Mouse (Mus musculus): ENCODE results near the gene Birc2.

GRCm38 (mm10) chr9:7852346-7853230, 15.7 kb upstream of the Birc2 start:
- TF ChIP-seq CTCF (IDR thresholded peaks at IDR 0.05), result no peak
- no peak for TF ChIP-seq EP300 (IDR thresholded peaks at IDR 0.05; ENCODE audit: insufficient read depth, low read depth, low read length)

All from heart, adult 2 months (tissue).